Mouse (Mus musculus) midbrain, embryonic 10.5 days (tissue): ENCODE measurements around the gene St6galnac5. TPM values are rescaled to one million over a fixed set of nuclear protein-coding genes. Genes with fewer than 3 reads are reported as not detected.

Experiments
- DNase-seq: peaks from one replicate; pipeline ENCODE4 v3.0.0-alpha.2; 2017; ENCODE audit warnings: low spot score
- H3K27ac ChIP-seq: fragments of 300-500 bp; sonication (generic); replicated peaks from 2 replicates; pipeline ENCODE4 v1.5.1; 2016; ENCODE audit warnings: mild to moderate bottlenecking
- H3K27me3 ChIP-seq: fragments of 300-500 bp; sonication (generic); 2 replicates; pipeline ENCODE4 v1.6.1; 2016; ENCODE audit warnings: low read depth, mild to moderate bottlenecking; ENCODE audit not compliant: poor library complexity, severe bottlenecking
- H3K36me3 ChIP-seq: fragments of 300-500 bp; sonication (generic); 2 replicates; pipeline ENCODE4 v1.6.1; 2016; ENCODE audit warnings: mild to moderate bottlenecking, moderate library complexity
- H3K4me1 ChIP-seq: fragments of 300-500 bp; sonication (generic); 2 replicates; pipeline ENCODE4 v1.6.1; 2016
- H3K4me3 ChIP-seq: fragments of 300-500 bp; sonication (generic); 2 replicates; pipeline ENCODE4 v1.5.1; 2016; ENCODE audit warnings: mild to moderate bottlenecking, moderate library complexity
- H3K9me3 ChIP-seq: fragments of 300-500 bp; sonication (generic); replicated peaks from 2 replicates; pipeline ENCODE4 v1.6.1; 2016; ENCODE audit warnings: mild to moderate bottlenecking
- WGBS: fragments of 180-500 bp; shearing (Covaris S2); methylation state at CpG from one replicate; pipeline ENCODE4 v1.1.7; 2016; 5-methylcytosine and 5-hydroxymethylcytosine counted together
- polyA plus RNA-seq: library from polyadenylated mRNA; unstranded; fragments of >200 nt; fragmentation: Nextera tagmentation; extraction: Ambion mirVana; gene quantifications from 2 replicates; pipeline ENCODE4 v1.2.1, GENCODE M21; 2016

The St6galnac5 gene
- 1.5 and 1.8 TPM in 2 replicates for polyA plus RNA-seq

- Histone ChIP-seq H3K27ac (peak within 1 kb of the TSS; percentile 73), H3K27me3 (peaks cover 56% of the 10 kb centered on the region), H3K4me3 (peak within 1 kb of the TSS; percentile 69), H3K4me1 (peaks cover 22% of the 10 kb centered on the region), H3K36me3 (no peaks in the 10 kb centered on the region), H3K9me3 (no peaks in the 10 kb centered on the region)
- 0% methylated on average over 17 of the region's 17 CpGs for WGBS
- peak; percentile 64 for DNase-seq
These were observed at the start of gene St6galnac5 for GRCm38 (mm10) chr3:152981988-152982387. TSS of gene St6galnac5 (minus strand) at chr3:152982246.

- Histone ChIP-seq H3K9me3 (no peaks in the 10 kb centered on the region), H3K36me3 (no peaks in the 10 kb centered on the region), H3K27me3 (no peaks in the 10 kb centered on the region), H3K27ac (no peak overlapping the region), H3K4me1 (peaks cover 12% of the 10 kb centered on the region), H3K4me3 (no peak overlapping the region)
- WGBS = 93% methylated on average over 5 of the region's 5 CpGs
- no peak for DNase-seq
These were observed 48.7 kb upstream of the St6galnac5 start for GRCm38 (mm10) chr3:153030756-153031155.

GRCm38 (mm10) chr3:153024016-153024415 is 42.0 kb upstream of the St6galnac5 start:
- no peak for DNase-seq
- no peaks in the 10 kb centered on the region for H3K27me3 ChIP-seq

DNA sequence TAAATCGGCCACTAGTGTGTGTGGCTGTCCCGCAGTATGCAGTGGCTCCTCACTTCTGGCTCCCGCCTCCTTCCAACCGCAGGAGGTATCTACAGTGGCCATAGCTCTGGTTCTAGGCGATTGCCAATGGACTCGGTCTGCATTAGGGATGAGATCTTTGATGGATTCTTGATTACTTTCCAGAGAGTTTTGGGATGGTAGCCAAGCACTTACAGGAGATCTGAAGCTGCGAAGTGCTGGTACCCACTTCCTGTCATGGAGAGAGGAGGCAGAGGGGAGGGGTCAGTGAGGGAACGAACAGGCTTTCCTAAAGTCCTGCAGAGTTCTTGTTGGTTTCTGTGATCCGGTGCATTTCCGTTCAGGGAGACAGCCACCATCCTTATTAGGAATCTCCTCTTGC is 36.0 kb upstream of the St6galnac5 start:
- H3K4me3 ChIP-seq = no peak overlapping the region
- no peak overlapping the region for H3K27ac ChIP-seq
- 85% methylated on average over 10 of the region's 10 CpGs for WGBS
- H3K9me3 ChIP-seq = no peaks in the 10 kb centered on the region
- DNase-seq = no peak
- H3K4me1 ChIP-seq = 0 out of 2 replicates have a peak, but pooled peaks cover 3% of the 10 kb centered on the region
- no peaks in the 10 kb centered on the region for H3K36me3 ChIP-seq
- H3K27me3 ChIP-seq = no peaks in the 10 kb centered on the region

More at GRCm38 (mm10) chr3:153024016-153024415, 42.0 kb upstream of the St6galnac5 start:
- H3K36me3 ChIP-seq = no peaks in the 10 kb centered on the region
- no peak overlapping the region for H3K4me3 ChIP-seq
- 0 out of 2 replicates have a peak, but pooled peaks cover 3% of the 10 kb centered on the region for H3K4me1 ChIP-seq
- no peak overlapping the region for H3K27ac ChIP-seq
- no peaks in the 10 kb centered on the region for H3K9me3 ChIP-seq
- 90% methylated on average over 11 of the region's 11 CpGs for WGBS

GRCm38 (mm10) chr3:153016355-153016754 is 34.3 kb upstream of the St6galnac5 start:
- 81% methylated on average over 8 of the region's 8 CpGs for WGBS

DNA sequence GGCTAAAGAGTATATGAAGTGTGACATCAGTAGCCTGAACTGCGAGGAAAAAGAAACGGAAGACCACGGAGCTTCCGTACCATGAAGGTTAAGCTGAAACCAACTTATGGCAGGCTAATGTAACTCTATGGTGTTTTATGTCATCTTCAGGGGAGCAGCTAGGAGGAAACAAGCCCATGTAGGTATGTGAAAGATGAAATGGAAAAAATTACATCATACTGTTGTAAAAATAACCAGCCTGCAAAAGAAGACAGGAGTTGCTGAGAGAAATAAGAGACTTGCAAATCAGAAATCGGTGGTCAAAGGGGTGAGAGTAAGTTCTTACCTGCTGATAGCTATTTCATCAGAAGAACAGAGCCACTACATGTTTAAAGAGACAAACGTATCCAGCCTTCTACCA is 24.8 kb upstream of the St6galnac5 start:
- DNase-seq = no peak
- no peaks in the 10 kb centered on the region for H3K27me3 ChIP-seq
- H3K9me3 ChIP-seq = no peaks in the 10 kb centered on the region
- H3K36me3 ChIP-seq = no peaks in the 10 kb centered on the region
- WGBS = 93% methylated on average over 6 of the region's 6 CpGs
- H3K4me1 ChIP-seq = peaks cover 7% of the 10 kb centered on the region; the same call in 1 of the 2 replicates
- H3K4me3 ChIP-seq = no peak overlapping the region
- H3K27ac ChIP-seq = no peak overlapping the region

More at GRCm38 (mm10) chr3:153016355-153016754, 34.3 kb upstream of the St6galnac5 start:
- H3K4me1 ChIP-seq = 0 out of 2 replicates have a peak, but pooled peaks cover 3% of the 10 kb centered on the region
- no peak overlapping the region for H3K4me3 ChIP-seq
- no peaks in the 10 kb centered on the region for H3K27me3 ChIP-seq
- no peak for DNase-seq
- H3K36me3 ChIP-seq = no peaks in the 10 kb centered on the region
- no peak overlapping the region for H3K27ac ChIP-seq
- no peaks in the 10 kb centered on the region for H3K9me3 ChIP-seq

GRCm38 (mm10) chr3:152998901-152999300 is 16.9 kb upstream of the St6galnac5 start:
- no peak overlapping the region for H3K27ac ChIP-seq
- 74% methylated on average over 5 of the region's 5 CpGs for WGBS
- no peak overlapping the region for H3K4me3 ChIP-seq
- no peaks in the 10 kb centered on the region for H3K27me3 ChIP-seq
- peaks cover 17% of the 10 kb centered on the region for H3K4me1 ChIP-seq
- no peak for DNase-seq
- H3K9me3 ChIP-seq = no peaks in the 10 kb centered on the region
- H3K36me3 ChIP-seq = no peaks in the 10 kb centered on the region

DNA sequence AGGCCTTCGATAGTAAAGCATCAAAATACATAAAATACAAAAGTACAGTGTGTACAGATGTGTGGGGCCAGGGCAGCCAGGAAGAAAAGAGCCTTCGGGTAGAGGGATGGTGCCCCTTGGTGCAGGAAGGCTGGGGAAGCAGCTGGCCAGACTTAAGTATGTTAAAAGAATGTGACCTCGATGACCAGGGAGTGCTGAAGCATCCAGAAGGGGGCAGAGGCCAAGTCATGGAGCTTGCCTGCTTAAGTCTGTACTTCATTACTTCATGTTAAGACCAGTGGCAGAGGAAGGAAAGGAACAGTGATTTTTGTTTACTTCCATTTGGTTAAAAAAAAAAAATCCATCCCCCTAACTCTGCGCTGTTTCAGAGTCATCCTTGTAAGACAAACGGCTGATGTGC is 16.1 kb upstream of the St6galnac5 start:
- no peaks in the 10 kb centered on the region for H3K9me3 ChIP-seq
- no peaks in the 10 kb centered on the region for H3K36me3 ChIP-seq
- H3K4me1 ChIP-seq = peaks cover 17% of the 10 kb centered on the region
- peak overlapping the region; percentile 38 for H3K27ac ChIP-seq
- 50% methylated on average over 5 of the region's 5 CpGs for WGBS
- H3K4me3 ChIP-seq = no peak overlapping the region
- peak; percentile 28 for DNase-seq
- H3K27me3 ChIP-seq = no peaks in the 10 kb centered on the region

GRCm38 (mm10) chr3:152993608-152994007 is 11.6 kb upstream of the St6galnac5 start:
- WGBS = 66% methylated on average over 5 of the region's 5 CpGs
- no peaks in the 10 kb centered on the region for H3K36me3 ChIP-seq
- peaks cover 11% of the 10 kb centered on the region for H3K4me1 ChIP-seq
- H3K27ac ChIP-seq = no peak overlapping the region
- DNase-seq = no peak
- no peak overlapping the region for H3K4me3 ChIP-seq
- H3K9me3 ChIP-seq = no peaks in the 10 kb centered on the region
- no peaks in the 10 kb centered on the region for H3K27me3 ChIP-seq

GRCm38 (mm10) chr3:152990787-152991186 is 8.7 kb upstream of the St6galnac5 start:
- H3K27me3 ChIP-seq = no peaks in the 10 kb centered on the region
- no peaks in the 10 kb centered on the region for H3K9me3 ChIP-seq
- H3K4me1 ChIP-seq = no peaks in the 10 kb centered on the region
- H3K4me3 ChIP-seq = no peak overlapping the region
- H3K36me3 ChIP-seq = no peaks in the 10 kb centered on the region
- no peak for DNase-seq
- WGBS = 89% methylated on average over 2 of the region's 2 CpGs
- no peak overlapping the region for H3K27ac ChIP-seq

DNA sequence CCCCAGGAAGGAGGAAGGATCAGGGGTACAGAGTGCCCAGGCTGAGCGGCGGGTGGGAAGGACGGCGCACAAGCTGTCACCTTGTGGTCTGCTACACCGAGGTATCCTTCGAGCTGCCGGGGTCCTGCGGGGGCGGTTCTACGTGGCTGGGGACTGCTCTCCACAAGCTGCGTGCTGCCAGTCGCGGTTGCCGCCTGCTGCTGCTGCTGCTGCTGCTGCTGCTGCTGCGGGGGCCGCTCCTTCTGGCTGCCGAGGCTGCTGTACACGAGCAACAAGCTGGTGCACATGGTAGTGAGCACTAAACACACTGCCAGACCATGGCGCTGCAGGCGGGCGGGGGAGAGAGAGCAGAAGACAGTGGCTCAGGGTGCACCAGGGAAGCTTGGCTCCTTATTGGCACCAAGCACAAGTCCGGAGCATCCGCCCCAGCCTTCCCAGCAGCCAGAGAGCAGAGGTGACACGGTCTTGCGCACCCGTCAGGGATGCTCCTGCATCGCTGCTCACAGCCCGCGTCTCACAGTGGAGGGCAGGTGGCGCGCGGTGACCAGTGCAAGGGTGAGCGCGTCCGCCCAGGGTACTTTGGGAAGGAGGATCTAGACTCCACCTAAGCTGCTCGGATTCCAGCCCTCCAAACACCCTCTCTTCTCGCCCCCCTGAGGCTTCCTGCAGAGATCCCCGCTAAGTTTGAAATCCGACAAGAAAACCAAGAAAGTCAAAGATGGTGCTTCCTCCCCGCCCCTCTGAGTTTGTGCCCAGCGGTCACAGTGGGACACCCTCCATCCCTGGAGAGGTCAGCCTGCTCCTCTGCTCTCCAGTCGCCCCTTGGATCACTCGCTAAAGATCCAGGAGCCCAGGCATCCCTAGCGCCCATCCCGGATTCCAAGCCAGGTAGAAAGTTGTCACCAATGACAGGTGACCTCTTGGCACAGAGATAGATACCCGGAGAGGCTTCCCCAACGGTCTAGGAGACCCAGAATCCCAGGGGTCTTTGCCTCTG is 770 bp downstream of the St6galnac5 start:
- no peaks in the 10 kb centered on the region for H3K9me3 ChIP-seq
- H3K27ac ChIP-seq = peak overlapping the region; percentile 73
- peaks cover 56% of the 10 kb centered on the region for H3K27me3 ChIP-seq
- H3K4me3 ChIP-seq = peak overlapping the region; percentile 69
- no peaks in the 10 kb centered on the region for H3K36me3 ChIP-seq
- peak; percentile 63 for DNase-seq
- WGBS = under 1% methylated on average over 47 of the region's 47 CpGs
- H3K4me1 ChIP-seq = peaks cover 22% of the 10 kb centered on the region

- H3K27ac ChIP-seq = no peak overlapping the region
- no peaks in the 10 kb centered on the region for H3K36me3 ChIP-seq
- peaks cover 22% of the 10 kb centered on the region for H3K4me1 ChIP-seq
- peak overlapping the region; percentile 69 for H3K4me3 ChIP-seq
- WGBS = 14% methylated on average over 6 of the region's 6 CpGs
- DNase-seq = no peak
- H3K9me3 ChIP-seq = no peaks in the 10 kb centered on the region
- peaks cover 56% of the 10 kb centered on the region for H3K27me3 ChIP-seq
These were observed 1.6 kb downstream of the St6galnac5 start for GRCm38 (mm10) chr3:152980431-152980830.
